Mouse (Mus musculus) heart, adult 2 months (tissue): ENCODE measurements at regions not wholly inside any gene's neighbourhood (a gene's known extent, or its start where the extent isn't known, plus 50 kb on each side); places are given as distances from the start of the nearest gene placed in this dataset.

Source experiments
- CTCF ChIP-seq: fragments of 200-600 bp; IDR thresholded peaks from 2 replicates; pipeline ENCODE4 v1.8.1; 2022; ENCODE audit warnings: antibody characterized with exemption, mild to moderate bottlenecking, moderate library complexity
- EP300 ChIP-seq: fragments of 200-500 bp; IDR thresholded peaks from 2 replicates; pipeline ENCODE4 v1.6.1; 2011; ENCODE audit warnings: low read depth, low read length, control low read depth; ENCODE audit not compliant: insufficient read depth
- POLR2A ChIP-seq: fragments of 200-500 bp; IDR thresholded peaks from 2 replicates; pipeline ENCODE4 v1.6.1; 2011; ENCODE audit warnings: mild to moderate bottlenecking, low read depth, low read length, control low read depth; ENCODE audit not compliant: insufficient read depth

GRCm38 (mm10) chr2:178989291-178989690 lies 452.9 kb upstream of the Cdh4 start:
- no peak for TF ChIP-seq CTCF
- no peak for TF ChIP-seq POLR2A
- no peak for TF ChIP-seq EP300
